Mouse (Mus musculus) frontal cortex, postnatal 10 days (tissue): ENCODE results near the gene Vps33a.
"Not testable (repeated sequence)": the region's sequence is repeated elsewhere in the genome, so short reads cannot be mapped to it uniquely, and the experiment has no call there.

Experiments used
- DNase-seq, 2 experiments: peaks; one replicate each; pipeline ENCODE4 v3.0.0; 2022; ENCODE audit warnings: low spot score in 2 of 2, mixed read lengths in 1 of 2

Gene Vps33a

GRCm38 (mm10) chr5:123524393-123524750, 48.5 kb downstream of the Vps33a start:
- DNase-seq: no peak

- peak; percentile 97 to 98 for DNase-seq
These were observed 49.0 kb downstream of the Vps33a start, which contains the start of gene Diablo for GRCm38 (mm10) chr5:123523692-123524392. Gene Diablo (minus strand): TSS chr5:123524176.

- DNase-seq: peak; percentile 1 to 3
These were observed 50.7 kb downstream of the Vps33a start for GRCm38 (mm10) chr5:123522166-123522565.

- peak; percentile 2 to 4 for DNase-seq
These were observed 51.2 kb downstream of the Vps33a start for GRCm38 (mm10) chr5:123521621-123522020.

GRCm38 (mm10) chr5:123520666-123521065, 52.2 kb downstream of the Vps33a start:
- DNase-seq: peak; percentile 3

- no peak for DNase-seq
These were observed 58.0 kb downstream of the Vps33a start for GRCm38 (mm10) chr5:123514871-123515270.

GRCm38 (mm10) chr5:123512102-123512501, 60.7 kb downstream of the Vps33a start:
- DNase-seq: no peak

- not testable (repeated sequence) for DNase-seq
These were observed 61.4 kb downstream of the Vps33a start for GRCm38 (mm10) chr5:123511426-123511825.

- no peak for DNase-seq
These were observed 62.7 kb downstream of the Vps33a start, which contains the start of gene B3gnt4 for GRCm38 (mm10) chr5:123510160-123510559. Gene B3gnt4 (plus strand): TSS chr5:123510460.

GRCm38 (mm10) chr5:123508921-123509320, 63.9 kb downstream of the Vps33a start:
- DNase-seq: no peak

- peak; percentile 83 to 84 for DNase-seq
These were observed 64.7 kb downstream of the Vps33a start for GRCm38 (mm10) chr5:123507936-123508723.

- no peak for DNase-seq
These were observed 70.9 kb downstream of the Vps33a start for GRCm38 (mm10) chr5:123501973-123502372.

- peak; percentile 28 to 39 for DNase-seq
These were observed 73.1 kb downstream of the Vps33a start for GRCm38 (mm10) chr5:123499717-123500116.

GRCm38 (mm10) chr5:123489935-123490334, 82.9 kb downstream of the Vps33a start:
- DNase-seq: no peak

- DNase-seq: peak in 1 of 2 experiments; percentile 14
These were observed 83.6 kb downstream of the Vps33a start, which contains the start of the genes Lrrc43 and Il31 for GRCm38 (mm10) chr5:123489112-123489785. Gene Lrrc43 (plus strand): TSS chr5:123489305. Gene Il31 (minus strand): TSS chr5:123489489.

- no peak for DNase-seq
These were observed 85.0 kb downstream of the Vps33a start for GRCm38 (mm10) chr5:123487659-123488395.
